Mouse (Mus musculus) liver, embryonic 14 days (tissue): ENCODE measurements around the gene Ccdc136. TPM values are rescaled to one million over a fixed set of nuclear protein-coding genes. Genes with fewer than 3 reads are reported as not detected.

ENCODE experiments used
- polyA plus RNA-seq: library from polyadenylated mRNA; depleted of rRNA; stranded (reverse); fragments of >200 nt; gene quantifications from 2 replicates; pipeline ENCODE4 v1.2.3, GENCODE M21; 2012; rRNA removed

The Ccdc136 gene
- 0.22 and 0.26 TPM in 2 replicates for polyA plus RNA-seq

DNA sequence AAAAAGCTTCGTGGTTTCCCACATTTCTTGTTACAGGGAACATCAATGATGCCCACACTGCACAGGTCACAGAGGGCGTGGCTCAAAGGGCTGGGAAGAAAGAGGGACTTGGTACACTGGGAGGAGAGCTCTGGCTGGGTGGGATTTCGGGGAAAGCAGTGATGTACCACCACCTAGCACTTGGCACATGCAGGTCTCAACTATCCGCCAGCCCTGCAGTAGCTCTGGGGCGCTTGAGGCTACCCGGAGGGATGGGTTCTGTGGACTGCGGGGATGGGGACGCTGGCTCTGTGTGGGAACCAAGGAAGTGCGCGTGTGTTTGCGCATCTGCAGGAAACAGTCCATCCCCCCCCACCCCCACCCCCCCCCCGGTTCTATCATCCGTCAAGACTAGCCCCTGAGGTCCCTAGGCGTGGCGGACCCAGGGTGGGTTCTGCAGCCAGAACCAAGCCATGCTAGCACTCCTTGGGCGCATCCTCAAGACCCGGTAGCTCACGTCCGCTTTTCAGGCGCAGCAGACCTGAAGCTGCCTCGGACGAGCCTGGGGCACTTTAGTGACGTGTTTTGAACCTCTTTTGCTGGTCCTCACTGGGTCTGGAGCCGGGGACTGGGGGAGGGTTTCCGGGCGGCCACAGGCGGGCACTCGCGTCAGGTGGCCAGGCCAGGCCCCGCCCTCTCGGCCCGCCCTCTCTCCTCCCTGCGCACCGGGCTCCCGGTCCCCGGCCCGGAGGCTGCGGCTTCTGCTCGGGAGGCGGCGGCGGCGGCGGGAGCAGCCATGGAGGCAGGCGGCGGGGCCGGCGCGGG, at the start of gene Ccdc136:
TSS of gene Ccdc136 (plus strand) at position 400 of the 804 bp plus-strand sequence.

DNA sequence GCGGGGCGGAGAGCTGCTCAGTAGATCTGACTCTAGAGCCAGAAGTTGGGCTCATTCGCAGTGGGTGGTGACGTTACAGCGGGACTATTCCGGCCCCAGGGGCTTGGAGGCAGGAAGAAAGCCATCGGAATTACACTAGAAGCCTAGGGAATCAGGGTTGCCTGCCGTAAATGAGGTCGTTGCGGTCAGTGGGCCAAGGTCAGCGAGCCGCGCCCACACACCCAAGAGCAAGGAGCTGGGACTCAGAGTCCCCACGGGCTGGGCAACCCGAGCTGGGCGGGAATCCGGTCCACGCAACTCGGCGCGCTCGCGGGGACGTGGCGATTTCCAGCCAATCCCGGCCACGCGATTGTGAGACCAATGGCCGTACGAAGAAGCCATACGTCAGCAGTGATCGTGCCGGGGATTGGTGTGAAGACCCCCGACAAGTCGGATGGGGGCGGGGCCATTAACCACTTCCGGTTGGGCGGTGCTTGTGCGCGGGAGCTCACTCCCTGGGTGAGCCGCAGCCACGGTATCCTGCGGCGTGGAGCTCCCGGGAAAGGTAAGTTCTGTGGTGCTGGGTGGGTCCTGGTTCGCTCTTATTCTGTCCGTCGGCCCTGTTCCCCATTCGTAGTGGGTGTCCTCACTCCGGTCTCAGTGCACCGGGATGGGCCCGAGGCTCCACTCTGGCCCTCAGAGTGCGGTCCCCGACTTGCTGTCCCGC, 48.3 kb upstream of the Ccdc136 start, which contains the start of gene Calu:
TSS of gene Calu (plus strand) at position 405 of the 706 bp plus-strand sequence.

DNA sequence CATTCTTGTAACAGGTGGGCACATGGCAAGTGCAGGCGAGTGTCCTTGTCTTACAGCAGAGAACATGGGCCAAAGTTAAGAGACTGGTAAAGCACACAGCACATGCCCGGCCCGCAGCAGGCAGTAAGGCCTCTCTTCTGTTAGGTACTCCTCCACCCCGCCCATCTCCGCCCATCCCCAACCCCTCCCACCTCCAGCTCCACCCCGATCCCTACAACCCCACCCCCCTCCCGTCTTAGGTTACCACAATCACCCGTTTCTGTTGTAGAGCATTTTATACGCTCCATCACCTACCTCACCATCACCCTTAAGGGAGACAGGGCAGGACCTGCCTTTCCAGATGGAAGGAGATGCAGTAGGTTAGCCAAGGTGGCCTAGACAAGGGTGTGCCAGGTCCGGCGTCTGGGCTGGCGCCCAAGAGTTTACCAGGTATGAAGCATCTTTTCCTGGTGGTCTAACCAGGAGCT, 8.0 kb upstream of the Ccdc136 start, which contains the start of gene Opn1sw:
TSS of gene Opn1sw (minus strand) at position 417 of the 467 bp plus-strand sequence.

DNA sequence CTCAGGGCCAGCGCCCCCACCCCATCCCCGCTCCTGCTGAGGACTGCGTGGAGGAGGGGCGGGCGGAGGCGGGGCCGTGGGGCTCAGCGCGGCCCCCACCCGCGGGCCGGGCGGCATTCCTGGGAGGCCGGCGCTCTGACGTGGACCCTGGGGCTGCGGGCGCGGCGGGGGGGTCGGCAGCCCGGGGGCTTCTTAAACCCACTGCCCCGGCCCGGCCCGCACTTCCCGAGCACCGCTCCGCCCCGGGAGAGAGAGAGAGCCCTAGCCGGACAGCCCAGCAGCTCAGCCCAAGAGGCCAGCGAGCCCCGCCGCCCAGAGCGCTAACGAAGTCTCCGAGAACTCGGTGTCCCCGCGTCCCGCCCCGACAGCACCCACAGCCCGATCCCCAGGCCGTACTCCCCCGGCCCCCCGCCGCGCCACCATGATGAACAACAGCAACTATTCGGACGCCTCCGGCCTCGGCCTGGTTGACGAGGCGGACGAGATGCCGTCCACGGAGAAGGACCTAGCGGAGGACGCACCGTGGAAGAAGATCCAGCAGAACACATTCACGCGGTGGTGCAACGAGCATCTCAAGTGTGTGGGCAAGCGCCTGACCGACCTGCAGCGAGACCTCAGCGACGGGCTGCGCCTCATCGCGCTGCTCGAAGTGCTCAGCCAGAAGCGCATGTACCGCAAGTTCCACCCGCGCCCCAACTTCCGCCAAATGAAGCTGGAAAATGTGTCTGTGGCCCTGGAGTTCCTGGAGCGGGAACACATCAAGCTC, 37.1 kb downstream of the Ccdc136 start, which contains the start of gene Flnc:
TSS of gene Flnc (plus strand) at position 219 of the 766 bp plus-strand sequence.

DNA sequence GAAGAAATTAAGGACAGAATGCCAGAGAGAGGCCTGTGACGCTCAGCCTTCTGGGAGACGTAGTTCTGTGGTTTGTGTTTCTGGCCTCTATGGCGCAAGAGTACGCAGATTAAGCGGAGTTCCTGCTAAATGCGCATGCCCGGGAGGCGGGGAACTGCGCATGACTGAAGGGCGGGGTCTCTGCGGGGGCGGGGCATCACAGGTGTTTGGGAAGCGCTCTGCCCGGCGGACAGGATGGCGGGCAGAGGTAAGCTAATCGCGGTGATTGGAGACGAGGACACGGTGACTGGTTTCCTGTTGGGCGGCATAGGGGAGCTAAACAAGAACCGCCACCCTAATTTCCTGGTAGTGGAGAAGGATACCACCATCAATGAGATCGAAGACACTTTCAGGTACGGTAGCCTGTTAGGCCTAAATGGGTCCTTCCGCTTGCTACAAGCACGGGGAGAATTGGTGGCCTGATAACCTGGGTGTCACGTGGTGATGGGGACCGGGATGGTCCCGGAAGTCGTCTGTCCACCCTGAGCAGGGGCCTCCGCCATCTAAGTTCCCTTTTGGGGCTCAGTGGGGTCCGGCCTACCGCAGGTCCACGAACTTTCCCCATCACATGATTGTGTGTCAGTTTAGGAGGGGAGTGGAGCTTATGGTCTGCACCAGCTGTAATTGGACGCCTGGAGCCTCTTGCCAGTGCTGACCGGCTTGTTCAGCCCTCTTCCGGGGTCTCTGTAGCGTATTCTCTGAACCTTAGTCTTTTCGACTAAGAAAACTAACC, 71.7 kb downstream of the Ccdc136 start, which contains the start of gene Atp6v1f:
TSS of gene Atp6v1f (plus strand) at position 136 of the 772 bp plus-strand sequence.

DNA sequence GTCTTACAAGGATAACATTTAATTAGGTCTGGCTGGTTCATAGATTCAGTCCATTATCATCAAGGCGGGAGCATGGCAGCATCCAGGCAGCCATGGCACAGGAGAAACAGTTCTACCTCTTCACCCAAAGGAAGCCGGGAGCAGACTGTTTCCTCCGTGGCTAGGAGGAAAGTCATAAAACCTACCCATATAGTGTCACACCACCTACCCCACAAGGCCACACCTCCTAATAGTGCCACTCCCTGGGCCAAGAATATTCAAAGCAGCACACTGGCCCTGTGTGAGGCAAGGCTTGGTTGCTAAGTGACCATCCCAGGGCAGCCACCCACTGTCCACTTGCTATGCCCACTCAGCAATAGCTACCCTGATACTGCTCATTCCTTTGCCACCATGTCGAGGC, 75.0 kb downstream of the Ccdc136 start, which contains the start of gene Atp6v1fnb:
TSS of gene Atp6v1fnb (plus strand) at position 301 of the 400 bp plus-strand sequence.

Other genes starting within 250 kb of the Ccdc136 start
- gene Rbm28, start 231.3 kb upstream of the Ccdc136 start, polyA plus RNA-seq: 13.5 and 14.6 TPM in 2 replicates
- 0.01 and 0.05 TPM in 2 replicates for gene Prrt4, start 216.7 kb upstream of the Ccdc136 start, polyA plus RNA-seq
- 4.4 and 4.9 TPM in 2 replicates for gene Impdh1, start 179.9 kb upstream of the Ccdc136 start, polyA plus RNA-seq
- 10.2 and 12.2 TPM in 2 replicates for gene Hilpda, start 123.8 kb upstream of the Ccdc136 start, polyA plus RNA-seq
- 0.26 and 0.28 TPM in 2 replicates for gene Fam71f2, start 116.7 kb upstream of the Ccdc136 start, polyA plus RNA-seq
- gene Fam71f1, start 77.2 kb upstream of the Ccdc136 start, polyA plus RNA-seq: not detected in 2 replicates
- gene Calu, start 48.2 kb upstream of the Ccdc136 start, polyA plus RNA-seq: 52.8 and 56.2 TPM in 2 replicates
- not detected in 2 replicates for gene Opn1sw, start 7.8 kb upstream of the Ccdc136 start, polyA plus RNA-seq
- 0.24 and 0.70 TPM in 2 replicates for gene Flnc, start 36.9 kb downstream of the Ccdc136 start, polyA plus RNA-seq
- gene Atp6v1f, start 71.4 kb downstream of the Ccdc136 start, polyA plus RNA-seq: 105 and 114 TPM in 2 replicates
- gene Atp6v1fnb, start 75.1 kb downstream of the Ccdc136 start, polyA plus RNA-seq: 0.07 TPM in 1 of 2 replicates, not detected in the other
- gene Kcp, start 111.6 kb downstream of the Ccdc136 start, polyA plus RNA-seq: 1.8 and 1.9 TPM in 2 replicates
- gene Irf5, start 130.3 kb downstream of the Ccdc136 start, polyA plus RNA-seq: 4.6 and 6.2 TPM in 2 replicates
- 26.4 and 30.5 TPM in 2 replicates for gene Tnpo3, start 213.6 kb downstream of the Ccdc136 start, polyA plus RNA-seq